Mouse (Mus musculus) cerebellum, adult 2 months (tissue): ENCODE measurements around the gene Comp.

ENCODE experiments used
- CTCF ChIP-seq: fragments of 200-500 bp; IDR thresholded peaks from 2 replicates; pipeline ENCODE4 v1.5.1; 2011; ENCODE audit warnings: low read depth, mild to moderate bottlenecking, control low read depth, low read length, moderate library complexity, borderline replicate concordance; ENCODE audit not compliant: insufficient read depth
- POLR2A ChIP-seq: fragments of 200-500 bp; IDR thresholded peaks from 2 replicates; pipeline ENCODE4 v1.6.1; 2011; ENCODE audit warnings: low read length, control low read depth, borderline replicate concordance; ENCODE audit not compliant: insufficient read depth

DNA sequence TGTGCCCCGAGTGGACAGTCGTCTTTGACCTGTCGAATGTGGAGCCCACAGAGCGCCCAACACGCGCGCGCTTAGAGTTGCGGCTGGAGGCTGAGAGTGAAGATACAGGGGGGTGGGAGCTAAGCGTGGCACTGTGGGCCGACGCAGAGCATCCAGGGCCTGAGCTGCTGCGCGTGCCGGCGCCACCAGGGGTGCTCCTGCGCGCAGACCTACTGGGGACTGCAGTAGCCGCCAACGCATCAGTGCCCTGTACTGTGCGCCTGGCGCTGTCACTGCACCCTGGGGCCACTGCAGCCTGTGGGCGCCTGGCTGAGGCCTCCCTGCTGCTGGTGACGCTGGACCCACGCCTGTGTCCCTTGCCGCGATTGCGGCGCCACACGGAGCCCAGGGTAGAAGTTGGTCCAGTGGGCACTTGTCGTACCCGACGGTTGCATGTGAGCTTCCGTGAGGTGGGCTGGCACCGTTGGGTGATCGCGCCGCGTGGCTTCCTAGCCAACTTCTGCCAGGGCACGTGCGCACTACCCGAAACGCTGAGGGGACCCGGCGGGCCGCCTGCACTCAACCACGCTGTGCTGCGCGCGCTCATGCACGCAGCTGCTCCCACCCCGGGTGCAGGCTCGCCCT is 42.5 kb upstream of the Comp start:
- no peak for TF ChIP-seq POLR2A
- TF ChIP-seq CTCF = no peak; the same call in 1 of the 2 replicates
